Mouse (Mus musculus) Patski (cell line): ENCODE results near the gene Ddx3x. TPM values are rescaled to one million over a fixed set of nuclear protein-coding genes. Genes with fewer than 3 reads are reported as not detected.
"Not testable (repeated sequence)": the region's sequence is repeated elsewhere in the genome, so short reads cannot be mapped to it uniquely, and the experiment has no call there.

ENCODE experiments used
- ATAC-seq: fragments of 100-300 bp; one replicate; pipeline ENCODE4 v1.8.0; 2021
- CTCF ChIA-PET: fragments of 350-600 bp; sonication (Branson Sonifier 250); formaldehyde crosslinking; loops from one replicate; lab custom pipeline; 2022; ENCODE audit warnings: inconsistent platforms; lab: Charles Lee
- POLR2A ChIA-PET: fragments of 350-600 bp; sonication (Branson Sonifier 250); formaldehyde crosslinking; loops from one replicate; lab custom pipeline; 2022; ENCODE audit warnings: antibody characterized with exemption, inconsistent platforms; lab: Charles Lee
- DNase-seq: peaks from one replicate; pipeline ENCODE4 v3.0.0-alpha.2; 2011; ENCODE audit warnings: low read depth, low spot score
- H3K27me3 ChIP-seq: fragments of 371-371 bp; one replicate; pipeline ENCODE4 v1.5.1; 2021
- CTCF ChIP-seq: fragments of 100-300 bp; IDR thresholded peaks from one replicate; pipeline ENCODE4 v1.5.1; 2021
- in situ Hi-C: fragments of 300-500 bp; cut with MboI; formaldehyde crosslinking; loops from 3 replicates; pipeline ENCODE4 v1.11.1; 2018; ENCODE audit warnings: low pct_unique_long_range_greater_than_20kb, mixed read lengths
- polyA plus RNA-seq: library from polyadenylated mRNA; unstranded; gene quantifications from one replicate; pipeline ENCODE4 v1.2.3, GENCODE M21; 2021

The Ddx3x gene
- polyA plus RNA-seq, 1 experiment from 2014 or later = 242 TPM

- POLR2A ChIA-PET = interaction anchor here (1.1 to 1.4 kb wide), 2 partner anchors 11 to 182 kb away, joined by 4 to 11 read pairs; no protein-coding TSS in a partner anchor
- DNase-seq (peak; percentile 10), ATAC-seq (no peak)
- CTCF ChIA-PET = no interaction called here
- no peak for TF ChIP-seq CTCF
- H3K27me3 ChIP-seq = no peaks in the 10 kb centered on the region
- in situ Hi-C loops = loop anchor here (5.0 kb wide), 1 partner anchor 182 kb away; no protein-coding TSS in a partner anchor
Measured at GRCm38 (mm10) chrX:13280037-13280408, 747 bp upstream of the Ddx3x start.

- ATAC-seq (peak; percentile 48), DNase-seq (peak; percentile 12)
- in situ Hi-C loops = loop anchor here (5.0 kb wide), 1 partner anchor 181 kb away; no protein-coding TSS in a partner anchor
- ChIA-PET CTCF (no interaction called here), POLR2A (interaction anchor here (0.8 to 1.7 kb wide), 5 partner anchors 9 to 223 kb away, joined by 3 to 11 read pairs (median 6); no protein-coding TSS in a partner anchor)
- no peak for TF ChIP-seq CTCF
- H3K27me3 ChIP-seq = no peaks in the 10 kb centered on the region
Measured at GRCm38 (mm10) chrX:13281329-13282088, 739 bp downstream of the Ddx3x start.

GRCm38 (mm10) chrX:13282089-13282850 is 1.5 kb downstream of the Ddx3x start:
- DNase-seq (peak; percentile 10), ATAC-seq (no peak)
- ChIA-PET POLR2A (interaction anchor here (1.0 to 1.7 kb wide), 4 partner anchors 9 to 180 kb away, joined by 3 to 8 read pairs (median 4); no protein-coding TSS in a partner anchor), CTCF (no interaction called here)
- TF ChIP-seq CTCF = no peak
- H3K27me3 ChIP-seq = no peaks in the 10 kb centered on the region
- in situ Hi-C loops = loop anchor here (5.0 kb wide), 1 partner anchor 180 kb away; no protein-coding TSS in a partner anchor

GRCm38 (mm10) chrX:13285772-13286171 is 5.0 kb downstream of the Ddx3x start:
- DNase-seq (no peak), ATAC-seq (no peak)
- no peak for TF ChIP-seq CTCF
- no peaks in the 10 kb centered on the region for H3K27me3 ChIP-seq
- ChIA-PET POLR2A (interaction anchor here (1.0 kb wide), 1 partner anchor 56 kb away, joined by 4 read pairs; no protein-coding TSS in a partner anchor), CTCF (interaction anchor here (1.4 kb wide), 1 partner anchor 175 kb away, joined by 3 read pairs; no protein-coding TSS in a partner anchor)
- in situ Hi-C loops = no loop called here

GRCm38 (mm10) chrX:13294505-13295228 is 13.9 kb downstream of the Ddx3x start:
- in situ Hi-C loops = no loop called here
- H3K27me3 ChIP-seq = no peaks in the 10 kb centered on the region
- POLR2A ChIA-PET = interaction anchor here (0.6 to 1.0 kb wide), 2 partner anchors 53 to 167 kb away, joined by 3 to 6 read pairs; no protein-coding TSS in a partner anchor
- CTCF ChIA-PET = no interaction called here
- no peak for TF ChIP-seq CTCF
- no peak for ATAC-seq
- DNase-seq = no peak

GRCm38 (mm10) chrX:13295229-13295571 is 14.4 kb downstream of the Ddx3x start:
- no peaks in the 10 kb centered on the region for H3K27me3 ChIP-seq
- POLR2A ChIA-PET = interaction anchor here (0.7 to 1.0 kb wide), 2 partner anchors 166 to 375 kb away, joined by 3 to 6 read pairs; no protein-coding TSS in a partner anchor
- CTCF ChIA-PET = no interaction called here
- ATAC-seq = no peak
- in situ Hi-C loops = no loop called here
- DNase-seq = no peak
- TF ChIP-seq CTCF = no peak

- POLR2A ChIA-PET, CTCF ChIA-PET, in situ Hi-C loops, H3K27me3 ChIP-seq, DNase-seq, ATAC-seq: not testable (repeated sequence)
Measured at GRCm38 (mm10) chrX:13296241-13296640, 15.5 kb downstream of the Ddx3x start.

- TF ChIP-seq CTCF = no peak
- CTCF ChIA-PET = no interaction called here
- in situ Hi-C loops = no loop called here
Measured at GRCm38 (mm10) chrX:13306190-13306589, 25.4 kb downstream of the Ddx3x start.

GRCm38 (mm10) chrX:13311396-13311795 is 30.6 kb downstream of the Ddx3x start:
- CTCF ChIA-PET = no interaction called here
- peaks cover 24% of the 10 kb centered on the region for H3K27me3 ChIP-seq
- in situ Hi-C loops = no loop called here
- DNase-seq (no peak), ATAC-seq (no peak)
- no peak for TF ChIP-seq CTCF
- POLR2A ChIA-PET = no interaction called here

More at GRCm38 (mm10) chrX:13306190-13306589, 25.4 kb downstream of the Ddx3x start:
- DNase-seq (no peak), ATAC-seq (no peak)
- peaks cover 8% of the 10 kb centered on the region for H3K27me3 ChIP-seq
- POLR2A ChIA-PET = no interaction called here

- ATAC-seq (no peak), DNase-seq (no peak)
- TF ChIP-seq CTCF = no peak
- in situ Hi-C loops = no loop called here
- POLR2A ChIA-PET = no interaction called here
- CTCF ChIA-PET = no interaction called here
- peaks cover 42% of the 10 kb centered on the region for H3K27me3 ChIP-seq
Measured at GRCm38 (mm10) chrX:13329611-13330010, 48.8 kb downstream of the Ddx3x start.

Other genes with a start within 250 kb of the Ddx3x start
- 122 TPM for gene Usp9x, start 209.5 kb upstream of the Ddx3x start, polyA plus RNA-seq
- gene Nyx, start 185.1 kb downstream of the Ddx3x start, polyA plus RNA-seq = 0.06 TPM